Mouse (Mus musculus): Measurements from ENCODE around the gene Tecpr2.

GRCm38 (mm10) chr12:110909962-110910361 is 20.9 kb downstream of the Tecpr2 start:
- no peak for TF ChIP-seq GATA1 (IDR thresholded peaks at IDR 0.05; ENCODE audit: borderline replicate concordance, low read length)
- TF ChIP-seq FLI1 (IDR thresholded peaks at IDR 0.05; ENCODE audit: low read length) = no peak

Data from megakaryocyte, embryonic 14.5 days (primary cell).